Mouse (Mus musculus): ENCODE results near the gene Col4a1. TPM values are rescaled to one million over a fixed set of nuclear protein-coding genes. Genes with fewer than 3 reads are reported as not detected.
A peak's percentile ranks its signal among the peaks of the same experiment; 100 is the strongest.

Gene Col4a1
- polyA plus RNA-seq, 1 experiment from 2014 or later = 143 TPM

DNA sequence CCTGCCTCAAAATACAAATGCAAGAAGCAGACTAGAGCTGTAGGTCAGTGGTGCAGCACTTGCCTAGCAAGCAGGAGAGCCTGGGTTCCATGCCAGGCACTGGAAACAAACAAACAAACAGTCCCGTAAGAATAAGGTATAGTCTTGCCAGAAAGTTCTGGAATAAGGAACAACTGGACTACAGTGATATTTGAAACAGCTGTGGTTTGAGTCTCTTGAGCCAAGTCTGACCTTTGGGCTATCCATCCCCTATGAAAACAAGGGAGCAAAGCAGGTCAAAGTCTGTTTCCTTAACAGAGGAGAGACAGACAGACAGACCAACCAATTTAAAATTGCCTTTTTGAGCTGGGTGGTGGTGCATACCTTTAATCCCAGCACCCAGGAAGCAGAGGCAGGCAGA lies 11.1 kb upstream of the Col4a1 start:
- H3K36me3 ChIP-seq = peaks cover 14% of the 10 kb centered on the region; the same call in 1 of the 2 replicates
- H3K4me3 ChIP-seq = no peak overlapping the region
- H3K4me1 ChIP-seq = peaks cover 79% of the 10 kb centered on the region
- no peak overlapping the region for H3K27ac ChIP-seq
- WGBS = 80% methylated on average over 1 of the region's 1 CpGs
- DNase-seq (ENCODE audit: low spot score) = no peak
- H3K9me3 ChIP-seq = no peaks in the 10 kb centered on the region
- no peaks in the 10 kb centered on the region for H3K27me3 ChIP-seq (ENCODE audit: insufficient read depth, poor library complexity, severe bottlenecking)

GRCm38 (mm10) chr8:11322724-11323585 lies 10.3 kb upstream of the Col4a1 start:
- 62% methylated on average over 5 of the region's 5 CpGs for WGBS
- peaks cover 20% of the 10 kb centered on the region; the same call in 1 of the 2 replicates for H3K36me3 ChIP-seq
- no peak overlapping the region for H3K4me3 ChIP-seq
- no peaks in the 10 kb centered on the region for H3K27me3 ChIP-seq (ENCODE audit: insufficient read depth, poor library complexity, severe bottlenecking)
- no peak overlapping the region for H3K27ac ChIP-seq
- no peaks in the 10 kb centered on the region for H3K9me3 ChIP-seq
- peaks cover 78% of the 10 kb centered on the region for H3K4me1 ChIP-seq
- DNase-seq (ENCODE audit: low spot score) = no peak

GRCm38 (mm10) chr8:11321841-11322240 lies 9.2 kb upstream of the Col4a1 start:
- DNase-seq (ENCODE audit: low spot score) = no peak
- H3K27me3 ChIP-seq (ENCODE audit: insufficient read depth, poor library complexity, severe bottlenecking) = no peaks in the 10 kb centered on the region
- no peak overlapping the region for H3K27ac ChIP-seq
- peaks cover 76% of the 10 kb centered on the region for H3K4me1 ChIP-seq
- 76% methylated on average over 7 of the region's 7 CpGs for WGBS
- peaks cover 24% of the 10 kb centered on the region; the same call in 1 of the 2 replicates for H3K36me3 ChIP-seq
- H3K4me3 ChIP-seq = no peak overlapping the region
- H3K9me3 ChIP-seq = no peaks in the 10 kb centered on the region

GRCm38 (mm10) chr8:11319405-11319804 lies 6.8 kb upstream of the Col4a1 start:
- H3K36me3 ChIP-seq = peaks cover 25% of the 10 kb centered on the region; the same call in 1 of the 2 replicates
- H3K4me3 ChIP-seq = no peak overlapping the region

DNA sequence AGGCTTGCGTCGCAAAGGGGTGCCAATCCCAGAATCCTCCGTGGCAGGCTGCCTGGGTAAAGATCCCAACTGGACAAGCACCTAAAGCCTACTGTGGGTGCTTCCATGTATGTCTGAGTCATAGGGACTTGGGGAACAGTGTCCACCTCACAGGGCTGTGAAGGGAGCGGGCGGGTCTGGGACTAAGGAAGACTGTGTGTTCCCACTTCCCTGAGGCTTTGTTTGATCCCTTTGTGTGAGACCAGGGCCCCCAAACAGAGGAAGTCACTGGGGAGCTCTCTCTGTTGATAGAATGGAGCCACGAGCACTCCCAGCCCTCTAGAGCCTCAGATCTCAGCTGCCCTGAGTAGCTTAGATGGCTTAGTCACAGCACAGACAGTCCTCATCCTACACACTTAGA lies 3.5 kb upstream of the Col4a1 start:
- Histone ChIP-seq H3K36me3 (peaks cover 25% of the 10 kb centered on the region; the same call in 1 of the 2 replicates), H3K4me3 (no peak overlapping the region), H3K4me1 (peaks cover 83% of the 10 kb centered on the region), H3K9me3 (no peaks in the 10 kb centered on the region), H3K27ac (peak overlapping the region; percentile 37; the same call in 1 of the 2 replicates), H3K27me3 (ENCODE audit: insufficient read depth, poor library complexity, severe bottlenecking) (no peaks in the 10 kb centered on the region)
- DNase-seq (ENCODE audit: low spot score) = no peak
- 73% methylated on average over 6 of the region's 6 CpGs for WGBS

More at GRCm38 (mm10) chr8:11319405-11319804, 6.8 kb upstream of the Col4a1 start:
- 78% methylated on average over 11 of the region's 11 CpGs for WGBS
- no peaks in the 10 kb centered on the region for H3K9me3 ChIP-seq
- no peak for DNase-seq (ENCODE audit: low spot score)
- H3K27ac ChIP-seq = 0 out of 2 replicates have a peak overlapping the region, but pooled peaks have one; percentile 26
- no peaks in the 10 kb centered on the region for H3K27me3 ChIP-seq (ENCODE audit: insufficient read depth, poor library complexity, severe bottlenecking)
- H3K4me1 ChIP-seq = peaks cover 76% of the 10 kb centered on the region

DNA sequence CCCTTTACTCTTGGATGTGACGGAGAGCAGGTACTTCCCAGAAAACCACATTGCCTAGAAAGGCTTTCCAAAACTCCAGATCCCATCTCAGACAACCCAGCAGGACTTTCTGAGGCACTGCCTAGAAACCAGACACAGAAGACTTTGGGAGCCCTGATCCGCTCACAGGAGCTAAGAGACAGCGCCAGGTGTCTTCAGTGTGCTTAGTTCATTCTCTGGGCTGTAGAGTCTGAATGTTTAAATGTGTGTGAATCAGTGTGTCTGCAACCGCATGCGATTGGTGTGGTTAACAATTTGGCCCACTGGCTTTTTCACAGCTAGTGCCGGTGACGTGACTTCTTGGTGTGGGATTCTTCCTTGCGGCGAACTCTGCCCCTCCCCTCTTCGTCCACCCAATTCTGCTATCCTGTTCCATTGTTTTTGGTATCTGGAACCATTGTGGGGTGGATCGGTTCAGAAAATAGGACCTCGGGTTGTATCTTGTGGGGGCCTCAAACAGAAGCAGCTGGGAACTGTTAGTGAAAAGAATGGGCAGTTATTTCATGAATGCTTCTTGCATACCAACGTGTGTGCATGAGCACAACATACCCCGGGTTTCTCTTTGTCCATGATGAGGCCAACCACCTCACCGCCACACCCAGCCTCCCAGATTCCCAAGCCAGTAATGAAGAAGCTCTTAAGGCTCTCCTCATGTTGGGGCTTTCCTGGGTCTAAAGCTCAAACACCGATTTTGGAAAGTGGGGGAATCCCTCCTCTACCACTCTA lies 2.7 kb upstream of the Col4a1 start:
- H3K9me3 ChIP-seq = no peaks in the 10 kb centered on the region
- DNase-seq (ENCODE audit: low spot score) = no peak
- peaks cover 23% of the 10 kb centered on the region; the same call in 1 of the 2 replicates for H3K36me3 ChIP-seq
- peaks cover 80% of the 10 kb centered on the region for H3K4me1 ChIP-seq
- 69% methylated on average over 16 of the region's 16 CpGs for WGBS
- 0 out of 2 replicates have a peak overlapping the region, but pooled peaks have one; percentile 37 for H3K27ac ChIP-seq
- no peaks in the 10 kb centered on the region for H3K27me3 ChIP-seq (ENCODE audit: insufficient read depth, poor library complexity, severe bottlenecking)
- peak overlapping the region; percentile 32; the same call in 1 of the 2 replicates for H3K4me3 ChIP-seq

GRCm38 (mm10) chr8:11314613-11315012 lies 2.0 kb upstream of the Col4a1 start:
- peak overlapping the region; percentile 88 for H3K4me3 ChIP-seq
- 0 out of 2 replicates have a peak overlapping the region, but pooled peaks have one; percentile 98 for H3K27ac ChIP-seq
- peaks cover 21% of the 10 kb centered on the region; the same call in 1 of the 2 replicates for H3K36me3 ChIP-seq
- H3K27me3 ChIP-seq (ENCODE audit: insufficient read depth, poor library complexity, severe bottlenecking) = no peaks in the 10 kb centered on the region
- no peaks in the 10 kb centered on the region for H3K9me3 ChIP-seq
- H3K4me1 ChIP-seq = peaks cover 82% of the 10 kb centered on the region
- WGBS = 77% methylated on average over 8 of the region's 8 CpGs
- no peak for DNase-seq (ENCODE audit: low spot score)

GRCm38 (mm10) chr8:11313176-11314111 lies 818 bp upstream of the Col4a1 start:
- Histone ChIP-seq H3K4me3 (peak overlapping the region; percentile 88), H3K36me3 (peaks cover 10% of the 10 kb centered on the region; the same call in 1 of the 2 replicates), H3K27me3 (ENCODE audit: insufficient read depth, poor library complexity, severe bottlenecking) (no peaks in the 10 kb centered on the region), H3K27ac (peak overlapping the region; percentile 98), H3K4me1 (peaks cover 86% of the 10 kb centered on the region), H3K9me3 (no peaks in the 10 kb centered on the region)
- DNase-seq (ENCODE audit: low spot score) = no peak
- 2% methylated on average over 45 of the region's 45 CpGs for WGBS

DNA sequence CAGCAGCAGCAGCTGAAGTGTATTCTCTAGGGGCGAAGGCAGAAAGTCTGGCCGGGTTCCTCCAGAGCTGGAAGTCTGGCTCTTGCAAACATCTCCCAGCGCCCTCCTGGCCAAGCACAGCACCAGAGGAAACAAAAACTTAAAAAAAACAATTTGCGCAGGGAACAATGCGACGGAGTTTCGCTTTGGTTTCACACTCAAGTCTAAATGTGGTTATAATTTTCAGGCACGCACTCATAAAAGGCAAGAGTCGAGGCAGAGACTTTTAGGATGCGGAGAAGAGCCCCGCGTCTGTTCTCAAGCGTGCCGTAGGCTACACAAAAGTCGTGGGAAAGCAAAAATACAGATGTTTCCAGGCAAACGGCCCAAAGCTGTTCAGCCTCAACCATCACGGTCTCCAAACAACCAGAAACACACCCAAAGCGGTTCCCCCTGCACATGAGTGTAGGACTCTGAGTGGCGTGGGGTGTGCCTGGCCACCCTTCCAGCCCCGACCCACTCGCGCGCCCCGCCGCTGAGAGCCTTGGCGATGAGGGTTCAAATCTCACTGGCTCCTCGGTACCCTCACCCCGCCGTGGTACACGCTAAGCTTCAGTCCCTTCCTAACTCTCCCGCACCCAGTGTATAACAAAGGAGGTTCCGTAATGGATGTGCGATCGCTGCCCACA lies 811 bp downstream of the Col4a1 start:
- Histone ChIP-seq H3K27me3 (ENCODE audit: insufficient read depth, poor library complexity, severe bottlenecking) (no peaks in the 10 kb centered on the region), H3K36me3 (peaks cover 16% of the 10 kb centered on the region), H3K27ac (peak overlapping the region; percentile 98), H3K4me1 (peaks cover 81% of the 10 kb centered on the region), H3K9me3 (no peaks in the 10 kb centered on the region), H3K4me3 (peak overlapping the region; percentile 88)
- DNase-seq (ENCODE audit: low spot score) = no peak
- WGBS = under 1% methylated on average over 34 of the region's 34 CpGs

DNA sequence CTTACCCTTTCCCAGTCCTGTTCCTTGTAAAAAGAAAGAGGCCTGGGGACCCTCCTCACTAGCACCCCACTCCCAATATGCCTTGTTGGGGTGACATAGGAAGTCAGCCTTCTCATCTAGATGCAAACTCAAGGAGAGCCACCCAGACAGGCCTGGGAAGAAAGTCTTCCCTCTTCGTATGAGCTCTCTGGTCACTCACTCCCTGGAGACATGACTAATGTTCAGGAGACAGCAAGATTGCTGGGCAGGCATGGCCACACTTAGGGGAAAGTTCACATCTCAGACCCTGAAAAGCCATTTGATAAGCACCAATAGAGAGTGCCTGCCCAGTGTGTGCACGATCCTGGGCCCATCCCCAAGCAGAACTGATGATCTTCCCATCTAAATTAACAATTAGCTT lies 2.6 kb downstream of the Col4a1 start:
- H3K4me1 ChIP-seq = peaks cover 67% of the 10 kb centered on the region
- peak overlapping the region; percentile 44 for H3K27ac ChIP-seq
- H3K4me3 ChIP-seq = peak overlapping the region; percentile 41
- WGBS = 34% methylated on average over 2 of the region's 2 CpGs
- H3K27me3 ChIP-seq (ENCODE audit: insufficient read depth, poor library complexity, severe bottlenecking) = no peaks in the 10 kb centered on the region
- H3K36me3 ChIP-seq = peaks cover 22% of the 10 kb centered on the region
- no peak for DNase-seq (ENCODE audit: low spot score)
- H3K9me3 ChIP-seq = no peaks in the 10 kb centered on the region

DNA sequence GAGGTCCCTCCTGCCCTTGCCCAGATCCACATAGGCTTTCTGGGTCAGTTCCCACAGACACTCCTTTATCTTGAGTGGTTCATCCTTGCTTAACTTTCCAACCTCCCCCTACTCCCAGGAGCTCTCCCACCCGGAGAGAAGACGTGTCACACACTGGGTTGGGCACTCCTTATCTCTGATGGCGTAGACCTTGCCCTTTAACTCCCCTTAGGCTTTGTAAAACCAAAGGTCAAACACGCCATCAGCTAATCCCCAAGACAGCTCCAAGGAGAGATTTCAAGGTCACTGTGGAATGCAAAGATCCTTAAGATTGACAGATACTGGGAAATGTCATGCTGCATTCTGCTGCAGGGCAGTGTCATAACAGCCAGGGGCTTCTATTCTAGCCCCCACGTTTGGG lies 3.4 kb downstream of the Col4a1 start:
- Histone ChIP-seq H3K9me3 (no peaks in the 10 kb centered on the region), H3K36me3 (peaks cover 22% of the 10 kb centered on the region), H3K4me3 (peak overlapping the region; percentile 41), H3K27me3 (ENCODE audit: insufficient read depth, poor library complexity, severe bottlenecking) (no peaks in the 10 kb centered on the region), H3K4me1 (peaks cover 66% of the 10 kb centered on the region), H3K27ac (peak overlapping the region; percentile 44)
- DNase-seq (ENCODE audit: low spot score) = no peak
- WGBS = 17% methylated on average over 5 of the region's 5 CpGs

Data from heart, embryonic 10.5 days (tissue).